Mouse (Mus musculus) myocyte (in vitro differentiated cells): ENCODE data around the gene Gtf2h3. TPM values are rescaled to one million over a fixed set of nuclear protein-coding genes. Genes with fewer than 3 reads are reported as not detected.

Experiments used
- H3K27me3 ChIP-seq: one replicate; pipeline ENCODE4 v1.6.1; 2011; ENCODE audit not compliant: control insufficient read depth, insufficient read depth, insufficient read length
- H3K36me3 ChIP-seq: one replicate; pipeline ENCODE4 v1.6.1; 2011; ENCODE audit not compliant: control insufficient read depth, insufficient read depth
- H3K4me2 ChIP-seq: one replicate; pipeline ENCODE4 v1.6.1; 2011; ENCODE audit warnings: low read depth, control low read depth
- H3K4me3 ChIP-seq: one replicate; pipeline ENCODE4 v1.5.1; 2011; ENCODE audit warnings: mild to moderate bottlenecking, control low read depth, moderate library complexity
- H3K79me2 ChIP-seq: one replicate; pipeline ENCODE4 v1.6.1; 2011; ENCODE audit not compliant: control insufficient read depth, insufficient read depth
- H3ac ChIP-seq: one replicate; pipeline ENCODE4 v1.6.1; 2011; ENCODE audit not compliant: control insufficient read depth, insufficient read length
- CEBPB ChIP-seq: IDR thresholded peaks from 2 replicates; pipeline ENCODE4 v1.6.1; 2011; ENCODE audit warnings: mild to moderate bottlenecking, moderate library complexity; ENCODE audit not compliant: poor library complexity, insufficient read depth, severe bottlenecking
- E2F4 ChIP-seq: IDR thresholded peaks from one replicate; pipeline ENCODE4 v1.6.1; 2011; ENCODE audit warnings: mild to moderate bottlenecking, control low read depth, moderate library complexity; ENCODE audit not compliant: insufficient read depth
- MAX ChIP-seq: IDR thresholded peaks from one replicate; pipeline ENCODE4 v1.6.1; 2011; ENCODE audit warnings: low read depth, mild to moderate bottlenecking, control low read depth
- MYOD1 ChIP-seq, 3 experiments: IDR thresholded peaks; one replicate each; pipeline ENCODE4 v1.6.1; 2011; ENCODE audit warnings: control low read depth in 2 of 3, low read depth in 2 of 3, mild to moderate bottlenecking in 2 of 3, moderate library complexity in 1 of 3; ENCODE audit not compliant: insufficient read length in 2 of 3, control insufficient read depth in 1 of 3
- MYOG ChIP-seq, 3 experiments: IDR thresholded peaks; one replicate each; pipeline ENCODE4 v1.6.1; 2011; ENCODE audit warnings: control low read depth in 2 of 3, low read depth in 2 of 3, mild to moderate bottlenecking in 2 of 3; ENCODE audit not compliant: insufficient read length in 2 of 3, control insufficient read depth in 1 of 3, insufficient read depth in 1 of 3
- POLR2A ChIP-seq: IDR thresholded peaks from one replicate; pipeline ENCODE4 v1.6.1; 2011; ENCODE audit warnings: low read depth, mild to moderate bottlenecking, control low read depth, moderate library complexity; ENCODE audit not compliant: insufficient read length
- POLR2AphosphoS2 ChIP-seq: IDR thresholded peaks from one replicate; pipeline ENCODE4 v1.6.1; 2011; ENCODE audit warnings: low read depth, control low read depth; ENCODE audit not compliant: insufficient read length
- REST ChIP-seq: IDR thresholded peaks from one replicate; pipeline ENCODE4 v1.6.1; 2011; ENCODE audit warnings: mild to moderate bottlenecking, control low read depth, moderate library complexity; ENCODE audit not compliant: insufficient read depth, insufficient read length
- SRF ChIP-seq: IDR thresholded peaks from one replicate; pipeline ENCODE4 v1.6.1; 2011; ENCODE audit warnings: low read depth; ENCODE audit not compliant: control insufficient read depth, insufficient read length
- TCF12 ChIP-seq: IDR thresholded peaks from one replicate; pipeline ENCODE4 v1.6.1; 2011; ENCODE audit warnings: mild to moderate bottlenecking, control low read depth; ENCODE audit not compliant: poor library complexity, insufficient read depth, severe bottlenecking
- TCF3 ChIP-seq: IDR thresholded peaks from one replicate; pipeline ENCODE4 v1.6.1; 2011; ENCODE audit warnings: low read depth, control low read depth; ENCODE audit not compliant: insufficient read length
- USF1 ChIP-seq: IDR thresholded peaks from one replicate; pipeline ENCODE4 v1.6.1; 2011; ENCODE audit warnings: low read depth, mild to moderate bottlenecking, control low read depth, moderate library complexity
- polyA plus RNA-seq: library from polyadenylated mRNA; unstranded; fragments of >200 nt; fragmentation: generic; extraction: Trizol; gene quantifications from one replicate; pipeline ENCODE4 v1.2.1, GENCODE M21; 2012; ENCODE audit warnings: missing spikeins

Gtf2h3 gene
- polyA plus RNA-seq, 1 experiment: 25.3 TPM

GRCm38 (mm10) chr5:124571068-124571467, 7.9 kb upstream of the Gtf2h3 start:
- H3K4me2 ChIP-seq: no peak overlapping the region
- TF ChIP-seq POLR2AphosphoS2: peak; percentile 25
- no peak for TF ChIP-seq E2F4
- no peak for TF ChIP-seq CEBPB
- TF ChIP-seq SRF: no peak
- TF ChIP-seq MYOG (IDR thresholded peaks at IDR 0.05; ENCODE audit: control insufficient read depth in 1 of 3, insufficient read depth in 1 of 3, insufficient read length in 2 of 3, low read depth in 2 of 3): no peak
- TF ChIP-seq REST: no peak
- TF ChIP-seq MAX: no peak
- TF ChIP-seq USF1: no peak
- no peak for TF ChIP-seq TCF3
- no peak for TF ChIP-seq TCF12
- peak; percentile 20 for TF ChIP-seq POLR2A
- TF ChIP-seq MYOD1 (IDR thresholded peaks at IDR 0.05; ENCODE audit: control insufficient read depth in 1 of 3, insufficient read length in 2 of 3, low read depth in 2 of 3): no peak
- H3K79me2 ChIP-seq: no peaks in the 10 kb centered on the region
- no peak overlapping the region for H3K4me3 ChIP-seq
- peaks cover 42% of the 10 kb centered on the region for H3K36me3 ChIP-seq
- H3K27me3 ChIP-seq: no peaks in the 10 kb centered on the region
- no peak overlapping the region for H3ac ChIP-seq

GRCm38 (mm10) chr5:124575467-124575866, 3.5 kb upstream of the Gtf2h3 start:
- H3K79me2 ChIP-seq: peaks cover 27% of the 10 kb centered on the region
- H3K4me3 ChIP-seq: no peak overlapping the region
- H3K36me3 ChIP-seq: peaks cover 30% of the 10 kb centered on the region
- no peak for TF ChIP-seq USF1
- no peak for TF ChIP-seq MAX
- TF ChIP-seq REST: no peak
- no peak for TF ChIP-seq SRF
- TF ChIP-seq MYOG (IDR thresholded peaks at IDR 0.05; ENCODE audit: control insufficient read depth in 1 of 3, insufficient read depth in 1 of 3, insufficient read length in 2 of 3, low read depth in 2 of 3): no peak
- no peak for TF ChIP-seq MYOD1 (IDR thresholded peaks at IDR 0.05; ENCODE audit: control insufficient read depth in 1 of 3, insufficient read length in 2 of 3, low read depth in 2 of 3)
- TF ChIP-seq TCF3: no peak
- H3ac ChIP-seq: no peak overlapping the region
- H3K27me3 ChIP-seq: no peaks in the 10 kb centered on the region
- no peak overlapping the region for H3K4me2 ChIP-seq

DNA sequence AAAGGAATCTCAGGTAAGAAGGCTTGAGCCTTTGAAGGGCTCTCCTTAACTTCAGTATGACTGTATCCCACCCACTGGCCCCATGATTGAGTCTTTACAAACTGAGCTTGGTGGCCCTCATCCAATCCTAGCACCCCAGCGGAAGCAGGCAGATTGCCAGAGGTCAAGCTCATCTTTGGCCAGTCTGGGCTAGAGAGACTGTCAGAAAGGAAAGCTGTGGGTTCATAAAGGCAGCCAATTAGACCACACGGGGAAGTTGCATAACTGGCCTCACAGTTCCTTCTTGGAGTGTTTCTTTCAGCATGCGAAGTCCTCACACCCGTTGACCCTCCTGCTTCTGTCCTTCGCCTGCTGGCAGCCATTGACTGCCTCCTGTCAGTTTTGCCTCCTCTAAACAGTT, 3.6 kb downstream of the Gtf2h3 start:
- no peak overlapping the region for H3K4me2 ChIP-seq
- no peak overlapping the region for H3ac ChIP-seq
- TF ChIP-seq USF1 (no peak), E2F4 (no peak), MYOD1 (IDR thresholded peaks at IDR 0.05; ENCODE audit: control insufficient read depth in 1 of 3, insufficient read length in 2 of 3, low read depth in 2 of 3) (no peak), REST (no peak), MAX (no peak), MYOG (IDR thresholded peaks at IDR 0.05; ENCODE audit: control insufficient read depth in 1 of 3, insufficient read depth in 1 of 3, insufficient read length in 2 of 3, low read depth in 2 of 3) (no peak), POLR2AphosphoS2 (no peak), SRF (no peak), TCF12 (no peak), TCF3 (no peak), CEBPB (no peak), POLR2A (no peak)
- H3K36me3 ChIP-seq: no peaks in the 10 kb centered on the region
- no peaks in the 10 kb centered on the region for H3K27me3 ChIP-seq
- H3K4me3 ChIP-seq: no peak overlapping the region
- H3K79me2 ChIP-seq: peaks cover 29% of the 10 kb centered on the region

- Histone ChIP-seq H3ac (no peak overlapping the region), H3K27me3 (no peaks in the 10 kb centered on the region), H3K4me2 (no peak overlapping the region), H3K4me3 (no peak overlapping the region), H3K79me2 (no peaks in the 10 kb centered on the region), H3K36me3 (peaks cover 15% of the 10 kb centered on the region)
- TF ChIP-seq TCF12: no peak
- no peak for TF ChIP-seq CEBPB
- no peak for TF ChIP-seq MAX
- TF ChIP-seq POLR2A: no peak
- no peak for TF ChIP-seq POLR2AphosphoS2
- no peak for TF ChIP-seq REST
- no peak for TF ChIP-seq MYOG (IDR thresholded peaks at IDR 0.05; ENCODE audit: control insufficient read depth in 1 of 3, insufficient read depth in 1 of 3, insufficient read length in 2 of 3, low read depth in 2 of 3)
- TF ChIP-seq TCF3: no peak
Observed at GRCm38 (mm10) chr5:124592768-124593167, 13.8 kb downstream of the Gtf2h3 start.
